Mouse (Mus musculus) cerebellum, adult (tissue): ENCODE measurements at regions not wholly inside any gene's neighbourhood (a gene's known extent, or its start where the extent isn't known, plus 50 kb on each side); places are given as distances from the start of the nearest gene placed in this dataset.

Experiments
- ATAC-seq: cut with Nextera tagmentation; 2 replicates; pipeline ENCODE4 v1.9.2; 2017; ENCODE audit warnings: mild to moderate bottlenecking, moderate library complexity, mixed read lengths; ENCODE audit not compliant: insufficient number of reproducible peaks, low FRiP score, low TSS enrichment

GRCm38 (mm10) chr2:10791233-10791632 lies 380.7 kb upstream of the Prkcq start:
- no peak for ATAC-seq

GRCm38 (mm10) chr2:10816374-10816773 lies 355.5 kb upstream of the Prkcq start:
- no peak for ATAC-seq

GRCm38 (mm10) chr2:10825278-10826133 lies 346.4 kb upstream of the Prkcq start:
- peak; percentile 84 for ATAC-seq

DNA sequence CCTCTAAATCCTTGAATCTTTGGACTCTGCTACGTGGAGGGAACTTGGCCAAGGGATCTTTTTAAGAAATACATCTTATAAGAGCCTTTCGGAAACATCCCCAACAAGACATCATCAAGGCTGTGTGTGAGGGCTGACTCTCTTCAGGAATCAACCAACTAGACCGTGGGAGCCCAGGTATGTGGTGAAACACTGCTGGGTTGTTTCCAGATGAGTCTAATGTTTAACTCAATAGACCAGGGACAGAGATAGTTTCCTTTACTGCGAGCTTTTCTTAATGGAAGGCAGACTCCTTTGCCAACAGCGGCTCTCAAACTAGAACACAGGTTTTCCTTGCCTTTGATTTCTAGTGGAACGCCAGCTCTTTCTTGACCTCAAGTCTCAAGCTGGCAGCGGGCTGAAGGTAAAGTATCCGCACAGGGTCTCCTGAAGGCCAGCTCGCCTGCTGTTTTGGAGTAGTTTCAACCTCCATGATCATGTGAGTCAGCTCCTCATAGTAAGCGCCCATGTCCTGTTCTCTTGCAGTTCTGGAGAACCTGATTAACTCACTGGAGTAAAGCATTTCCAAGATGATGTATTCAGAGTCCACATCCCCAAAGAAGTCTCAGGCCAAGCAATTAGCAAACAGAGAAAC lies 345.7 kb upstream of the Prkcq start:
- 0 out of 2 replicates have a peak, but pooled peaks have one; percentile 6 for ATAC-seq

DNA sequence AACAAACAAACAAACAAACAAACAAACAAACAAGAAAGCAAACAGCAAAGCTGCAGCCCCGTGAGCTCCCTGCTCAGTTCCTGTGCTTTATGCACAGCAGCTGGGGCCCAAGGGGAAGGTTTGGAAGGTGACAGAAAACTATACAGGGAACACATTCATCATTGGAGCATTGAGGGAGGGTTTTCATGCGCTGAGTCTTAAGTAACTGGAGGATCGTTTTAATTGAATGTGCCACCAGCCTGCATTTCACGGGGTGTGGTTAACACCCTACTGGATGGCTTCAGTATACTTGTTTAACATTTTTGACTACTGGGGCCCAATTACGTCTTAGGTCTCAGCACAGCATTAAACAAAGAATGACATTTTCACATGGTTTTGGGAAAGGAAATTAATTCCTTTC lies 331.9 kb upstream of the Prkcq start:
- ATAC-seq: no peak

GRCm38 (mm10) chr2:10861654-10862292 lies 310.1 kb upstream of the Prkcq start:
- ATAC-seq: no peak

DNA sequence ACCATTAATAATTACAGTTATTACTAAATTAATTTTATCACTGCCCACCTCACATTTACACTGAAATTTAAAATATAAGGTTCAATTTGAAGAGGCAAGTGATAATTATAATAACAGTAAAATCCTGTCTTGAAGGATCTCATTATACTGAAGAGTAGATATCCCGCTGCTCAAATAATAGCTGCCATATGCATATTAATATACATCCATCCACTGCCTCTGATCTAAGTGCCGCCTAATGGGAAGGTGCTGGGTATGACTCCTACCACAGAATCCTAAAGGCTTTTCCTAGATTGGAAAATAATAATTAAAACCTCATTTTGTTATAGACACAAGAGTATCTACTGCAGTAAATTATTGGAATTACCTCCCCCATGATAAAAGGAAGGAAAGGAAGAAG lies 307.5 kb upstream of the Prkcq start:
- no peak for ATAC-seq

GRCm38 (mm10) chr2:10874303-10874702 lies 297.6 kb upstream of the Prkcq start:
- ATAC-seq: peak; percentile 24; the same call in 1 of the 2 replicates

DNA sequence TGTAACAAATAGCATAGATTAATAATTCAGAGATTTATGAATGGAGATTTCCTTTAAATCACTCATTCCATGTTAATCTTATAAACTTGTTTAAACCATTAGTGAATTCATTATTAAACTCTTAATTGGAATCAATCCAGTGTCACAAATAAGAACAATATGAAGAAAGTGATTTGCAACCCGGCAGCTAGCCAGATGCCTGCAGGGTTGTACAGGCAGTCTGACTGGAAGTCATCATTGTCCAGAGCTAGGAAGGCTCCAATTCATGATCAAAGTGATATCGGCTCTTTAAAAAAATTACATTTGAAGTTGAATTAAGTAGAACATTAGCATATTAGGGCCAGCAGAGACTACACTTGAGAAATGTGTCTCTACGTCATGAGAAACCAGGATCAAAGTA lies 270.0 kb upstream of the Prkcq start:
- no peak for ATAC-seq

DNA sequence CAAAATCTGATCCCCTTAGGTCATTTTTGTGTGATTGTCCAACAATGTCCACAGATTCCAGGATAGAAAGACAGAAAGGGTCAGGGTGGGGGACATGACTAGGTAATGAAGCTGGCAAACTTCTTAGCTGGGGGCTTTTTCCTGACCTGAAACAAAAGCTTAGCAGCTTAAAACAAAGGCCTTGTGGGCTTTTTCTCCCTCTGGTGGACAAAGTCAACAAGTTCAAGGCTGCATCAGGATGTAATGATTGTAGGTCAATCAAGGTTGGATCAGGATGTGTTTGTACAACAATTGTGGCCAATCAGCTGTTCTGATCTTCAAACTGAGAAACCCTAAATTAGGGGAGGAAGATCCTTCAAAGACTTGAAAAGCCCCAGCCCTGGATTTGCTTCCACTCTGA lies 252.0 kb upstream of the Prkcq start:
- ATAC-seq: no peak

- no peak for ATAC-seq
Measured at GRCm38 (mm10) chr2:10920686-10921485, 251.0 kb upstream of the Prkcq start.

GRCm38 (mm10) chr2:10921486-10922450 lies 250.1 kb upstream of the Prkcq start:
- no peak for ATAC-seq

GRCm38 (mm10) chr2:10923984-10924383 lies 247.9 kb upstream of the Prkcq start:
- ATAC-seq: no peak

DNA sequence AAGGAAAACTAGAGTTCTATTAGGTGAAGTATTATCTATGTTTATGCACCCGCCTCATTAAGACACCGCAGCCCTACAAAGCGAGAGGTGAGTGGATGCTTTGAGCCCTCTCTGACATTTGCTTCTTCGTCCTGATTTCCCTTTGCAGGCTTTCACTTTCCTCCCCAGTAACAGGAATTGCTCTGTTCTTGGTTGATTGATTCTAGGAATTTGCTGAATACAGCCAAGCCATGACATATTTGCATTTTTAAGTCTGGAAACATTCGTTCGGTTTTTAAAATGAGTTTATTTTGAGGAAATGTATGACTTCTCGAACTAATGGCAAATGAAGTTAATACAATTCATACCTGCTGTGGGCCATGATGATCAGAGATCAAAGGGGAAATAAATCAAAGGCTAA lies 246.5 kb upstream of the Prkcq start:
- no peak for ATAC-seq

- no peak for ATAC-seq
Measured at GRCm38 (mm10) chr2:10937405-10937804, 234.5 kb upstream of the Prkcq start.

DNA sequence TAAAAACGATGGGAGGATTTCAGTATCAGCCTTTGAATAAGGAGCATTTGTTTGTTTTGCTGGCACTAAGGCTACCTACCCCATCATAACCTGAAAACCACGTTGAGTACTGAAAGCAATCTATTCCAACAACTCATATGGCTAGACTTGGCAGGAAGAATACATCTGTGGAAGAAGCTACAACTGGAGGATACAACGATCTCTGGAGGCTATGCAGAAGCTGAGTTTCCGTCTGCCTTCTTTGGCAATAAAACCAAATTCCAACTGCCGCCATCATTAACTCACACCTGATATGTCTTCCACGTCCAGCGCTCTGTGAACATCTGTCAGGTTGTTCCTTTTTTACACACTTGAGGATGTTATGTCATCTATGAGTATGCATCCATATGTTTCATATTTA lies 206.7 kb upstream of the Prkcq start:
- ATAC-seq: no peak

GRCm38 (mm10) chr2:10966891-10967290 lies 205.0 kb upstream of the Prkcq start:
- no peak for ATAC-seq

- ATAC-seq: no peak
Measured at GRCm38 (mm10) chr2:10969111-10969689, 202.7 kb upstream of the Prkcq start.

DNA sequence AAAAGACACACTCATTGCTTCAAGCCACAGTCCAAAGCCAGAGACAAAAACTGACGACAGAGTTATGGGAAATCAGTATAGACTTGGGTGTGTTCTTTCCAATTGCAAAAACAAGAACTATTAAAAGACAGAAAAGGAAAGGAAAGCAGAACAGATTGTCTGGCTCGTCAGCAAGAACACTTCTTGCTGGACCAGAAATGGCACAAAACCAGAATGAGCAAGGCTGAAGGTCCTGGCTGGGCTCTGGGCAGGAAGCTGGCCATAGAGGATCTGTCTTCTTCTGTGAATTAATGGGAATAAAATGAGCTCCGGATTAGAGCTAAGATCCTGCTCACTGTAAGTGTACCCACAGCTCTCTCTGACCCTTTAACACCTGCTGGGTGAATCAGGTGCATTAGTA lies 199.9 kb upstream of the Prkcq start:
- ATAC-seq: 0 out of 2 replicates have a peak, but pooled peaks have one; percentile 8
